Mouse (Mus musculus): Measurements from ENCODE around the gene Serpine2. TPM values are rescaled to one million over a fixed set of nuclear protein-coding genes. Genes with fewer than 3 reads are reported as not detected.

The Serpine2 gene
- total RNA-seq, 2 experiments from 2014 or later: 122 to 129 TPM

GRCm38 (mm10) chr1:79759436-79759972 lies 101.5 kb downstream of the Serpine2 start:
- no peak for DNase-seq
- intact Hi-C loops (cut with DNase I): no loop called here

GRCm38 (mm10) chr1:79759006-79759405 lies 102.0 kb downstream of the Serpine2 start:
- no peak for DNase-seq
- intact Hi-C loops (cut with DNase I): no loop called here

- DNase-seq: no peak
- intact Hi-C loops (cut with DNase I): no loop called here
Measured at GRCm38 (mm10) chr1:79757597-79757996, 103.4 kb downstream of the Serpine2 start.

- DNase-seq: no peak
- intact Hi-C loops (cut with DNase I): no loop called here
Measured at GRCm38 (mm10) chr1:79757161-79757560, 103.8 kb downstream of the Serpine2 start.

- no peak for DNase-seq
- intact Hi-C loops (cut with DNase I): no loop called here
Measured at GRCm38 (mm10) chr1:79756417-79756816, 104.6 kb downstream of the Serpine2 start.

- intact Hi-C loops (cut with DNase I): no loop called here
- no peak for DNase-seq
Measured at GRCm38 (mm10) chr1:79755376-79755775, 105.6 kb downstream of the Serpine2 start.

GRCm38 (mm10) chr1:79754936-79755335 lies 106.0 kb downstream of the Serpine2 start:
- DNase-seq: no peak
- intact Hi-C loops (cut with DNase I): no loop called here

- DNase-seq: no peak
Measured at GRCm38 (mm10) chr1:79753456-79753855, 107.5 kb downstream of the Serpine2 start.

GRCm38 (mm10) chr1:79752714-79753340 lies 108.2 kb downstream of the Serpine2 start:
- intact Hi-C loops (cut with DNase I): no loop called here
- no peak for DNase-seq

More at GRCm38 (mm10) chr1:79753456-79753855, 107.5 kb downstream of the Serpine2 start:
- intact Hi-C loops (cut with DNase I): no loop called here

GRCm38 (mm10) chr1:79752015-79752695 lies 108.8 kb downstream of the Serpine2 start:
- intact Hi-C loops (cut with DNase I): no loop called here
- no peak for DNase-seq

GRCm38 (mm10) chr1:79751186-79751585 lies 109.8 kb downstream of the Serpine2 start:
- intact Hi-C loops (cut with DNase I): no loop called here

GRCm38 (mm10) chr1:79746056-79746455 lies 114.9 kb downstream of the Serpine2 start:
- intact Hi-C loops (cut with DNase I): no loop called here

More at GRCm38 (mm10) chr1:79751186-79751585, 109.8 kb downstream of the Serpine2 start:
- no peak for DNase-seq

More at GRCm38 (mm10) chr1:79746056-79746455, 114.9 kb downstream of the Serpine2 start:
- DNase-seq: no peak

Other genes with a start within 250 kb of the Serpine2 start
- 1 to 10 TPM; 1.6 to 2.8 TPM for gene Ap1s3, start 189.2 kb downstream of the Serpine2 start, total RNA-seq (2021)
- gene Mrpl44, start 85.2 kb downstream of the Serpine2 start, total RNA-seq (2021): 10 to 100 TPM; 21.0 to 22.4 TPM
- gene Wdfy1, start 85.0 kb downstream of the Serpine2 start, total RNA-seq (2021): 10 to 100 TPM; 56.1 to 59.6 TPM